Mouse (Mus musculus) G1E (cell line): ENCODE results near the gene Vmn2r57. TPM values are rescaled to one million over a fixed set of nuclear protein-coding genes. Genes with fewer than 3 reads are reported as not detected.
"Not testable (repeated sequence)": the region's sequence is repeated elsewhere in the genome, so short reads cannot be mapped to it uniquely, and the experiment has no call there.

ENCODE experiments used
- ATAC-seq: 2 replicates; pipeline ENCODE4 v1.8.0; 2016; ENCODE audit warnings: mild to moderate bottlenecking; ENCODE audit not compliant: insufficient number of reproducible peaks, poor library complexity, low FRiP score, severe bottlenecking; ENCODE audit errors: extremely low read depth
- DNase-seq: peaks from one replicate; pipeline ENCODE4 v3.0.0; 2012; ENCODE audit warnings: low spot score
- H3K27me3 ChIP-seq: 2 replicates; pipeline ENCODE4 v1.6.1; 2012; ENCODE audit warnings: mild to moderate bottlenecking, low read length, inconsistent platforms; ENCODE audit not compliant: insufficient read depth
- H3K36me3 ChIP-seq: replicated peaks from 2 replicates; pipeline ENCODE3; 2012; ENCODE audit warnings: mild to moderate bottlenecking, inconsistent platforms
- H3K4me1 ChIP-seq: 2 replicates; pipeline ENCODE4 v1.6.1; 2012; ENCODE audit warnings: low read depth, low read length, inconsistent platforms, mixed read lengths; ENCODE audit not compliant: insufficient read depth
- H3K4me3 ChIP-seq: 2 replicates; pipeline ENCODE4 v1.5.1; 2012; ENCODE audit warnings: low read depth, mild to moderate bottlenecking, inconsistent platforms, low read length, moderate library complexity, mixed read lengths
- H3K9me3 ChIP-seq: replicated peaks from 2 replicates; pipeline ENCODE4 v1.6.1; 2012; ENCODE audit warnings: inconsistent platforms
- CTCF ChIP-seq: IDR thresholded peaks from 2 replicates; pipeline ENCODE4 v1.5.1; 2012; ENCODE audit warnings: low read depth, low read length, inconsistent platforms, mixed read lengths
- GATA1 ChIP-seq: IDR thresholded peaks from 2 replicates; pipeline ENCODE4 v1.6.1; 2012; ENCODE audit warnings: borderline replicate concordance, low read length, inconsistent platforms, mixed read lengths
- GATA2 ChIP-seq: IDR thresholded peaks from 2 replicates; pipeline ENCODE4 v1.6.1; 2012; ENCODE audit warnings: low read depth, low read length, inconsistent platforms, borderline replicate concordance
- POLR2AphosphoS5 ChIP-seq: IDR thresholded peaks from 2 replicates; pipeline ENCODE4 v1.6.1; 2012; ENCODE audit warnings: low read depth, low read length, inconsistent platforms; ENCODE audit not compliant: insufficient replicate concordance
- TAL1 ChIP-seq: conservative IDR thresholded peaks from 2 replicates; pipeline ENCODE4 v1.6.1; 2012; ENCODE audit warnings: low read depth, low read length, inconsistent platforms, mixed read lengths
- polyA plus RNA-seq: library from polyadenylated mRNA; stranded (reverse); fragments of >175 nt; gene quantifications from 2 replicates; pipeline ENCODE4 v1.2.3, GENCODE M21; 2012
- total RNA-seq, 2 experiments: library from RNA; stranded (forward) in 1 of 2; stranded (reverse) in 1 of 2; fragments of 200-1000 nt in 1 of 2; fragments of >200 nt in 1 of 2; fragmentation: Nextera tagmentation in 1 of 2; gene quantifications; 2 replicates each; pipeline ENCODE4 v1.2.3; 2014 to 2017

Vmn2r57 gene
- not detected in 2 replicates for total RNA-seq (2014; fragmentation: Nextera tagmentation)
- under 0.01 and 0.05 TPM in 2 replicates for total RNA-seq (2017)
- polyA plus RNA-seq, result not detected in 2 replicates

- H3K36me3 ChIP-seq, H3K27me3 ChIP-seq, ATAC-seq, H3K4me1 ChIP-seq, H3K9me3 ChIP-seq, DNase-seq, H3K4me3 ChIP-seq: not testable (repeated sequence)
Measured at GRCm38 (mm10) chr7:41448596-41448995, at the start of gene Vmn2r57. TSS of gene Vmn2r57 (minus strand) at chr7:41448696.

GRCm38 (mm10) chr7:41497871-41498270 is 49.4 kb upstream of the Vmn2r57 start:
- no peak for TF ChIP-seq TAL1
- no peak for TF ChIP-seq GATA1
- no peak for TF ChIP-seq GATA2
- no peak for TF ChIP-seq CTCF
- TF ChIP-seq POLR2AphosphoS5, result no peak
- Histone ChIP-seq H3K36me3 (peaks cover 18% of the 10 kb centered on the region), H3K4me3 (no peak overlapping the region; the same call in 1 of the 2 replicates), H3K9me3 (0 out of 2 replicates have a peak, but pooled peaks cover 4% of the 10 kb centered on the region), H3K4me1 (peaks cover 14% of the 10 kb centered on the region), H3K27me3 (no peaks in the 10 kb centered on the region)
- DNase-seq (no peak), ATAC-seq (no peak)

DNA sequence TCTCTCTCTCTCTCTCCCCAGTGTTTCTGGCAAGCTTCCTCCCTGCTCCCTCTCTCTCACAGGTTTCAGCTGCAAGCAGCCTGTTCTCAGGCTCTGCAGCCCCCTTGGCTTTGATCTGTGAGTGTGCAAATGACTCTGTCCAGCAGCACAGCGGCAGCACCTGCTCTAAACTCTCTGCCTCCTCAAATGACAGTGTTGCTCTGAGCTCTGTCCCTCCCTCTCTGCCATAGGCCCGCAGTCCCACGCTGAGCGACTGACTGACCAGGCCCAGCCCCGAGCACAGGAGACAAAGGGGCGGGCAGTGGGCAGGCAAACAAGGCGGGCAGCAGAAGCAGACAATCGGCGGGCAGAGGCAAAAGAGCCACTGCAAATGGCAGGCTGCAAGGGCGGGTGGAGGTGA is 3.4 kb upstream of the Vmn2r57 start:
- peaks cover 3% of the 10 kb centered on the region; the same call in 1 of the 2 replicates for H3K9me3 ChIP-seq
- H3K4me3 ChIP-seq, result no peak overlapping the region
- DNase-seq, result no peak
- TF ChIP-seq GATA2 (no peak), GATA1 (no peak), POLR2AphosphoS5 (no peak), TAL1 (no peak), CTCF (no peak)
- no peaks in the 10 kb centered on the region for H3K27me3 ChIP-seq
- H3K4me1 ChIP-seq, result no peaks in the 10 kb centered on the region
- no peaks in the 10 kb centered on the region for H3K36me3 ChIP-seq
- no peak for ATAC-seq

DNA sequence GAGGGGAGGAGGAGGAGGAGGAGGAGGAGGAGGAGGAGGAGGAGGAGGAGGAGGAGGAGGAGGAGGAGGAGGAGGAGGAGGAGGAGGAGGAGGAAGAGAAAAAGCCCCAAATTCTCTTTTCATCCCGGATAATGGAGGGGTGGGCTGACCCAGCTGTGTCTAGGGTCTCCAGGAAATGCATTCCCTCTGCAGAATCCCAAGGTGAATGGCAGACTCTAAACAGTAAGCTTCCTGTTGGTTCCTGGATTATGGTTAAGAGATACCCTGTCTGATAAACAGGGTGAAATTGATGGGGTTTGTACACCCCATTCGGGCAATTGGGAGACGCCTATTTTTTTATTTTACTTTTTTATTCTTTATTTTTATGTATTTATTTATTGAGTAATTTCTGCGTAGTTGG is 54.4 kb downstream of the Vmn2r57 start:
- H3K36me3 ChIP-seq, result peaks cover 6% of the 10 kb centered on the region
- ATAC-seq, result no peak

GRCm38 (mm10) chr7:41393048-41393971 is 55.2 kb downstream of the Vmn2r57 start, which contains the start of gene AI987944:
TSS of gene AI987944 (minus strand) at chr7:41393379.
- peak; percentile 95 for DNase-seq
- peak; percentile 97 for ATAC-seq
- Histone ChIP-seq H3K27me3 (no peaks in the 10 kb centered on the region), H3K9me3 (no peaks in the 10 kb centered on the region), H3K36me3 (peaks cover 9% of the 10 kb centered on the region), H3K4me3 (peak within 1 kb of the TSS; percentile 74), H3K4me1 (0 out of 2 replicates have a peak, but pooled peaks cover 3% of the 10 kb centered on the region)
- TF ChIP-seq GATA2 (no peak), CTCF (no peak), GATA1 (no peak), TAL1 (no peak), POLR2AphosphoS5 (no peak)

More for the DNA sequence above, 54.4 kb downstream of the Vmn2r57 start:
- Histone ChIP-seq H3K4me3 (no peak overlapping the region; the same call in 1 of the 2 replicates), H3K9me3 (no peaks in the 10 kb centered on the region), H3K27me3 (no peaks in the 10 kb centered on the region), H3K4me1 (0 out of 2 replicates have a peak, but pooled peaks cover 3% of the 10 kb centered on the region)
- TF ChIP-seq GATA1 (no peak), GATA2 (no peak), TAL1 (no peak), CTCF (no peak), POLR2AphosphoS5 (no peak)
- DNase-seq, result no peak

Other genes starting within 250 kb of the Vmn2r57 start
- gene AI987944, start 55.3 kb downstream of the Vmn2r57 start, total RNA-seq (2014; fragmentation: Nextera tagmentation), result 35.1 and 35.4 TPM in 2 replicates
- gene AI987944, start 55.3 kb downstream of the Vmn2r57 start, total RNA-seq (2017), result 41.4 and 46.4 TPM in 2 replicates
- 0.67 and 0.90 TPM in 2 replicates for gene AI987944, start 55.3 kb downstream of the Vmn2r57 start, polyA plus RNA-seq
- not detected in 2 replicates for gene Gm20449, start 50.7 kb upstream of the Vmn2r57 start, total RNA-seq (2014; fragmentation: Nextera tagmentation)
- gene Gm20449, start 50.7 kb upstream of the Vmn2r57 start, total RNA-seq (2017), result 0.05 and 0.06 TPM in 2 replicates
- not detected in 2 replicates for gene Gm20449, start 50.7 kb upstream of the Vmn2r57 start, polyA plus RNA-seq
- gene AW146154, start 51.2 kb upstream of the Vmn2r57 start, total RNA-seq (2014; fragmentation: Nextera tagmentation), result 37.9 and 39.8 TPM in 2 replicates
- 25.7 and 27.4 TPM in 2 replicates for gene AW146154, start 51.2 kb upstream of the Vmn2r57 start, total RNA-seq (2017)
- 0.22 and 0.33 TPM in 2 replicates for gene AW146154, start 51.2 kb upstream of the Vmn2r57 start, polyA plus RNA-seq
- 7.1 and 10.1 TPM in 2 replicates for gene Gm6871, start 125.0 kb upstream of the Vmn2r57 start, total RNA-seq (2014; fragmentation: Nextera tagmentation)
- 10.0 and 10.2 TPM in 2 replicates for gene Gm6871, start 125.0 kb upstream of the Vmn2r57 start, total RNA-seq (2017)
- gene Gm6871, start 125.0 kb upstream of the Vmn2r57 start, polyA plus RNA-seq, result 0.34 TPM in 2 replicates
- gene 2610021A01Rik, start 150.5 kb upstream of the Vmn2r57 start, total RNA-seq (2014; fragmentation: Nextera tagmentation), result 67.5 and 72.1 TPM in 2 replicates
- 29.7 and 33.7 TPM in 2 replicates for gene 2610021A01Rik, start 150.5 kb upstream of the Vmn2r57 start, total RNA-seq (2017)
- 0.99 and 1.5 TPM in 2 replicates for gene 2610021A01Rik, start 150.5 kb upstream of the Vmn2r57 start, polyA plus RNA-seq
- gene Zfp788, start 184.5 kb upstream of the Vmn2r57 start, total RNA-seq (2014; fragmentation: Nextera tagmentation), result 16.1 and 24.7 TPM in 2 replicates
- gene Zfp788, start 184.5 kb upstream of the Vmn2r57 start, total RNA-seq (2017), result 11.9 and 14.3 TPM in 2 replicates
- 0.12 and 0.24 TPM in 2 replicates for gene Zfp788, start 184.5 kb upstream of the Vmn2r57 start, polyA plus RNA-seq